Mouse (Mus musculus) CH12.LX (cell line): ENCODE measurements at regions not wholly inside any gene's neighbourhood (a gene's known extent, or its start where the extent isn't known, plus 50 kb on each side); places are given as distances from the start of the nearest gene placed in this dataset.
"Not testable (repeated sequence)": the region's sequence is repeated elsewhere in the genome, so short reads cannot be mapped to it uniquely, and the experiment has no call there.

Experiments used
- DNase-seq: peaks from one replicate; pipeline ENCODE4 v3.0.0-alpha.2; 2013; ENCODE audit errors: extremely low read depth
- H3K27ac ChIP-seq: 2 replicates; pipeline ENCODE4 v1.5.1; 2012; ENCODE audit warnings: low read depth, mild to moderate bottlenecking, control low read depth, moderate library complexity; ENCODE audit not compliant: insufficient read depth
- H3K27me3 ChIP-seq: replicated peaks from 2 replicates; pipeline ENCODE3; 2012; ENCODE audit warnings: inconsistent platforms
- H3K36me3 ChIP-seq, 2 experiments: replicated peaks in 1 of 2; 2 replicates each; pipeline versions ENCODE3 to v1.6.1; 2012; ENCODE audit warnings: inconsistent platforms in 1 of 2, low read length in 1 of 2, mild to moderate bottlenecking in 1 of 2, mixed read lengths in 1 of 2, moderate library complexity in 1 of 2; ENCODE audit not compliant: control insufficient read depth in 1 of 2, insufficient read depth in 1 of 2
- H3K4me1 ChIP-seq, 2 experiments: 2 replicates each; pipeline ENCODE4 v1.6.1; 2012; ENCODE audit warnings: inconsistent platforms in 1 of 2, moderate library complexity in 1 of 2; ENCODE audit not compliant: insufficient read depth in 2 of 2, control insufficient read depth in 1 of 2
- H3K4me2 ChIP-seq: 2 replicates; pipeline ENCODE4 v1.6.1; 2012; ENCODE audit warnings: low read depth, mild to moderate bottlenecking, control low read depth; ENCODE audit not compliant: poor library complexity, insufficient read depth, severe bottlenecking
- H3K4me3 ChIP-seq, 3 experiments: fragments of 150-350 bp in 1 of 3; sonication (generic) in 1 of 3; replicated peaks in 1 of 3; 2 replicates each; pipeline versions ENCODE3 to v1.5.1; 2011 to 2012; ENCODE audit warnings: low read depth in 2 of 3, low read length in 2 of 3, mild to moderate bottlenecking in 2 of 3, moderate library complexity in 2 of 3, control low read depth in 1 of 3, improper control_type of control experiment in 1 of 3, inconsistent platforms in 1 of 3, mixed read lengths in 1 of 3; ENCODE audit not compliant: poor library complexity in 1 of 3
- H3K79me2 ChIP-seq: replicated peaks from 2 replicates; pipeline ENCODE4 v1.6.1; 2012; ENCODE audit warnings: mild to moderate bottlenecking, moderate library complexity; ENCODE audit not compliant: control insufficient read depth, poor library complexity, insufficient read depth, severe bottlenecking; ENCODE audit errors: extremely low read depth
- H3K9ac ChIP-seq: 2 replicates; pipeline ENCODE4 v1.6.1; 2012; ENCODE audit warnings: low read depth, mild to moderate bottlenecking, control low read depth, moderate library complexity; ENCODE audit not compliant: insufficient read depth
- H3K9me3 ChIP-seq: replicated peaks from 2 replicates; pipeline ENCODE3; 2012; ENCODE audit warnings: low read length, inconsistent platforms, mixed read lengths
- CHD2 ChIP-seq: IDR thresholded peaks from 2 replicates; pipeline ENCODE4 v1.6.1; 2011; ENCODE audit warnings: low read length, improper control_type of control experiment
- CTCF ChIP-seq, 2 experiments: IDR thresholded peaks in 1 of 2; conservative IDR thresholded peaks in 1 of 2; 2 replicates each; pipeline ENCODE4 v1.5.1; 2011 to 2012; ENCODE audit warnings: low read depth in 2 of 2, low read length in 2 of 2, improper control_type of control experiment in 1 of 2, inconsistent platforms in 1 of 2, mild to moderate bottlenecking in 1 of 2, moderate library complexity in 1 of 2
- ETS1 ChIP-seq: conservative IDR thresholded peaks from 2 replicates; pipeline ENCODE4 v1.6.1; 2012; ENCODE audit warnings: low read depth, mild to moderate bottlenecking, inconsistent platforms, low read length, improper control_type of control experiment, moderate library complexity
- GABPA ChIP-seq: IDR thresholded peaks from 2 replicates; pipeline ENCODE4 v1.6.1; 2012; ENCODE audit warnings: low read depth, low read length, improper control_type of control experiment, inconsistent platforms; ENCODE audit not compliant: insufficient replicate concordance
- HCFC1 ChIP-seq: IDR thresholded peaks from 2 replicates; pipeline ENCODE4 v1.6.1; 2012; ENCODE audit warnings: low read depth, mild to moderate bottlenecking, inconsistent platforms, low read length, improper control_type of control experiment
- IRF4 ChIP-seq: IDR thresholded peaks from 2 replicates; pipeline ENCODE4 v1.6.1; 2014; ENCODE audit warnings: low read depth, mild to moderate bottlenecking, inconsistent platforms, low read length, improper control_type of control experiment
- JUN ChIP-seq: IDR thresholded peaks from 2 replicates; pipeline ENCODE4 v1.6.1; 2011; ENCODE audit warnings: low read depth, mild to moderate bottlenecking, low read length, improper control_type of control experiment, moderate library complexity; ENCODE audit not compliant: insufficient read depth
- MAFK ChIP-seq: IDR thresholded peaks from 2 replicates; pipeline ENCODE4 v1.6.1; 2011; ENCODE audit warnings: low read length, improper control_type of control experiment; ENCODE audit not compliant: insufficient replicate concordance
- MEF2A ChIP-seq: IDR thresholded peaks from 2 replicates; pipeline ENCODE4 v1.6.1; 2014; ENCODE audit warnings: low read depth, mild to moderate bottlenecking, inconsistent platforms, low read length, improper control_type of control experiment, borderline replicate concordance
- MYC ChIP-seq: IDR thresholded peaks from 2 replicates; pipeline ENCODE4 v1.6.1; 2011; ENCODE audit warnings: low read depth, mild to moderate bottlenecking, improper control_type of control experiment, low read length
- NRF1 ChIP-seq: IDR thresholded peaks from 2 replicates; pipeline ENCODE4 v1.6.1; 2014; ENCODE audit warnings: low read depth, mild to moderate bottlenecking, inconsistent platforms, low read length, improper control_type of control experiment, moderate library complexity
- PAX5 ChIP-seq: IDR thresholded peaks from 2 replicates; pipeline ENCODE4 v1.6.1; 2012; ENCODE audit warnings: low read length, inconsistent platforms, mixed read lengths
- RCOR1 ChIP-seq: conservative IDR thresholded peaks from 2 replicates; pipeline ENCODE4 v1.6.1; 2012; ENCODE audit warnings: low read depth, mild to moderate bottlenecking, inconsistent platforms, low read length, improper control_type of control experiment
- ZC3H11A ChIP-seq: IDR thresholded peaks from 2 replicates; pipeline ENCODE4 v1.6.1; 2012; ENCODE audit warnings: low read depth, mild to moderate bottlenecking, inconsistent platforms, low read length, improper control_type of control experiment
- ZMIZ1 ChIP-seq: IDR thresholded peaks from 2 replicates; pipeline ENCODE4 v1.6.1; 2012; ENCODE audit warnings: low read depth, mild to moderate bottlenecking, inconsistent platforms, low read length, improper control_type of control experiment
- ZNF384 ChIP-seq: IDR thresholded peaks from 2 replicates; pipeline ENCODE4 v1.6.1; 2012; ENCODE audit warnings: low read depth, low read length, improper control_type of control experiment, inconsistent platforms
- dilution Hi-C: fragments of 300-500 bp; cut with MboI; formaldehyde crosslinking; loops from 2 replicates; pipeline ENCODE4 v1.14.3; 2020; ENCODE audit warnings: low sequenced_read_pairs; ENCODE audit not compliant: extremely low pct_unique_long_range_greater_than_20kb, extremely low pct_ligation_motif_present
- in situ Hi-C: fragments of 300-500 bp; cut with MboI; formaldehyde crosslinking; loops from 3 replicates; pipeline ENCODE4 v1.14.3; 2019; ENCODE audit warnings: low sequenced_read_pairs, low pct_ligation_motif_present, low pct_unique_long_range_greater_than_20kb, mixed read lengths

DNA sequence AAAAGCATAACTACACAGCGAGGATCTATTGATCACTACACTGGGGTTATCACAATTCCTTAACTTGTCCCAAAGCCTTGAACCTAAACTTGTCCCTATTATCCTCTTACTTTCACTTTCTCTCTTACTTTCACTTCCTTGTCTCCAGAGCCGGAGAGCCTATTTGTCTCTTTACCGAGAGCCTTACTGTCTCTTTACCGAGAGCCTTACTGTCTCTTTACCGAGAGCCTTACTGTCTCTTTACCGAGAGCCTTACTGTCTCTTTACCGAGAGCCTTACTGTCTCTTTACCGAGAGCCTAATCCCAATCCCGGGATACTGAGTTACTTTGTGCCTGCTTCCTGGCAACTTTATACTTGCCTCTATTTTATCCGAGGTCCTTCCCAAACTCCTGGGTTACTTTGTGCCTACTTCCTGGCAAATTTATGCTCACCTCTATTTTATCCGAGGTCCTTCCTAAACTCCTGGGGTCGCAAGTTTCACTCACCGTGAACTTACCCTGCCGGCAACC, 335.3 kb upstream of the Ccng1 start:
- H3K27me3 ChIP-seq, H3K4me2 ChIP-seq, dilution Hi-C loops, H3K4me1 ChIP-seq, H3K36me3 ChIP-seq, H3K9ac ChIP-seq, H3K27ac ChIP-seq, H3K9me3 ChIP-seq, H3K79me2 ChIP-seq, in situ Hi-C loops, DNase-seq, H3K4me3 ChIP-seq: not testable (repeated sequence)

DNA sequence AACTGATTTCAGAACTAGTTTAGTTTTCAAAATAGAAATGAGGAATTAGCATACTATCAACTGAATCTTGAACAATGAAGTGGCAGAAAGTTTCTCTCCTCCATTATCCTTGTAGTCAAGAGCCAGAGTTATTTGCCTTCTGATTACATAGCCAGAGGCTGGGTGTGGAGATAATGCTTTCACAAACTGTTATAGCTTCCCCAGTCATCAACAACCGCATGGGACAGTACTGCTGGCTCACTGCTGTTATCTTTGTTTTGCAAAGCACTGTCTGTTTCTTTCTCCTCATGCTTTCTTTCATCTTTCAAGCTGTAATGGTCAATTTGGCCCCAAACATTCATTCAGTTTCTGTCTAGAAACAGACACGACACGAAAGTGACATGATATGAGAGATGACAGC, 308.5 kb upstream of the Ccng1 start:
- no peaks in the 10 kb centered on the region for H3K9me3 ChIP-seq
- dilution Hi-C loops (no loop called here), in situ Hi-C loops (no loop called here)
- no peak for DNase-seq
- H3K9ac ChIP-seq = no peak overlapping the region
- H3K79me2 ChIP-seq = no peaks in the 10 kb centered on the region
- no peak for TF ChIP-seq PAX5
- TF ChIP-seq CTCF (conservative IDR thresholded peaks at IDR 0.05 in 1 of 2, IDR thresholded peaks at IDR 0.05 in 1 of 2; ENCODE audit: low read depth in 2 of 2, low read length in 2 of 2) = no peak
- TF ChIP-seq CHD2 = no peak
- TF ChIP-seq RCOR1 = no peak
- no peak for TF ChIP-seq IRF4
- no peak for TF ChIP-seq ZC3H11A
- no peak for TF ChIP-seq MYC
- no peak for TF ChIP-seq MEF2A
- TF ChIP-seq HCFC1 = no peak
- TF ChIP-seq ZNF384 = no peak
- no peak overlapping the region for H3K27ac ChIP-seq
- no peaks in the 10 kb centered on the region for H3K36me3 ChIP-seq
- H3K4me2 ChIP-seq = no peak overlapping the region
- H3K4me3 ChIP-seq = no peak overlapping the region
- no peaks in the 10 kb centered on the region for H3K27me3 ChIP-seq
- no peaks in the 10 kb centered on the region for H3K4me1 ChIP-seq

DNA sequence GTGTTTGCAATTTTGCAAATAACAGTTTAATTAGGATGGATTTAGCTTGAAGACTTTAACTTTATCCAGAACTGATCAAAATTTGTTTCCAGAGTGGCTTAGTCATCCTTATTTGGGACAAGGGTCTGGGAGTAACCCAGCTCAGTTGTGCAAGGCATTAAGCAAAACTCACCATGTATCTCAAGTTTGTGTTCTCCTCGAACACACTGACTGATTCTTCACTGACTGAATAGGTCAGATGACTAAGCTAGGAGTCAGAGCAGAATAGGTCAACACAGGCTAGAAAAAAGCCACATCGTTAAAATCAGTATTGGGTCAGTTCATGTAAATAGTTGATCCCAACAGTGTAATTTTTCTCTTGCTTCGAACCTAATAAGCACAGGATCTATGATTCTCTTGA, 302.7 kb upstream of the Ccng1 start:
- in situ Hi-C loops = no loop called here
- dilution Hi-C loops = no loop called here

More for the DNA sequence above, 302.7 kb upstream of the Ccng1 start:
- H3K79me2 ChIP-seq = no peaks in the 10 kb centered on the region
- TF ChIP-seq ZMIZ1 (no peak), JUN (no peak), ETS1 (no peak), GABPA (no peak), IRF4 (no peak), CHD2 (no peak), MAFK (no peak), NRF1 (no peak)
- TF ChIP-seq, all 38 proteins: peak for 0
- Histone ChIP-seq H3K27ac (no peak overlapping the region), H3K27me3 (no peaks in the 10 kb centered on the region), H3K4me1 (peaks cover 0 to 4% of the 10 kb centered on the region in 2 experiments; a peak in 1 of 4 replicates), H3K9me3 (no peaks in the 10 kb centered on the region), H3K9ac (no peak overlapping the region), H3K4me3 (no peak overlapping the region), H3K36me3 (no peaks in the 10 kb centered on the region), H3K4me2 (no peak overlapping the region)
- DNase-seq = no peak
